Mouse (Mus musculus): ENCODE results near the gene H2afb1. TPM values are rescaled to one million over a fixed set of nuclear protein-coding genes. Genes with fewer than 3 reads are reported as not detected.
"Not testable (repeated sequence)": the region's sequence is repeated elsewhere in the genome, so short reads cannot be mapped to it uniquely, and the experiment has no call there.

Gene H2afb1
- polyA plus RNA-seq (2015; fragmentation: Nextera tagmentation; extraction: Ambion mirVana), result not detected in 2 replicates

DNA sequence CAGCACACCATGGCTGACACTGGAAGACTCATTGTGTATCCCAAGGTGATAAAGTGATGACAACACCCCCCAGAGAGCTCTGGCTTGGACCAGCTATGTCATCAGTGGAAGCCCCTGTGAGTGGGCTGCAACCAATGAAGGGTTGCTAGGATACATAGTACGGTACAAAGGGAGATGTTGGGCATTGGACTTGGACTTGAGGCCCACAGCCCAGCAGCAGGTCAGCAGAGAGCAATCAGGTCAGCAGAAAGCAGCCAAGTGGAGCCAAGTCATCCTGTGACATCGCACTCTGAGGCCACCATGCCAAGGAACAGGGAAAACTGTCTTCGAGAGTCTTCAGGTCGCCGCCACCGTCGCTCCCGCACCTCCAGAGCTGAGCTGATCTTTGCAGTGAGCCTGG is at the start of gene H2afb1:
H2afb1 (plus strand) TSS at position 301 of the 400 bp plus-strand sequence.
- not testable (repeated sequence) for H3K27me3 ChIP-seq; H3K4me1 ChIP-seq; H3K9ac ChIP-seq; ATAC-seq (ENCODE audit: insufficient number of reproducible peaks, low FRiP score, low TSS enrichment, low read depth); H3K4me2 ChIP-seq (replicated peaks); H3K27ac ChIP-seq (replicated peaks); H3K36me3 ChIP-seq; H3K4me3 ChIP-seq (replicated peaks); H3K9me3 ChIP-seq (replicated peaks)
- 92% methylated on average over 8 of the region's 8 CpGs for WGBS

DNA sequence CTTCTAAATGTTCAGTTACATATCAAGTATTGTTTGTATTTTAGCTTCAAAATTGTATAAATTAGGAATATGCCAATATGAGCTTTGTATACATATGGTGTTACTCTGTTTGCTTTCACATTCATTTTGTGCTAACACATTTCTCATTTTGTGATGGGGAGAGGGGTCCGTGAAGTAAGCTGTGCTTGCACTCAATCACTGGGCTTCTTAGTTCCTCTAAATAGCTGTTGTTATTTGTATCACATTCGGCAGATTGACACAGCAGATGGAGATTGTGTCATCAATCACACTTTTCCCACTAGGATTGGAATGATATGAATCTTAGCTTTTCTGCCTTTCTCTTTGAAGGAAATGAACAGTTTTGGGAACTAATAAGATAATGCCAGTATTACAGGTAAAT is 21.5 kb downstream of the H2afb1 start:
- Histone ChIP-seq H3K9ac (no peak overlapping the region), H3K9me3 (replicated peaks) (no peaks in the 10 kb centered on the region), H3K27me3 (no peaks in the 10 kb centered on the region), H3K4me3 (replicated peaks) (no peak overlapping the region), H3K27ac (replicated peaks) (no peak overlapping the region), H3K36me3 (no peaks in the 10 kb centered on the region), H3K4me2 (replicated peaks) (no peak overlapping the region), H3K4me1 (no peaks in the 10 kb centered on the region)
- 70% methylated on average over 2 of the region's 2 CpGs for WGBS
- ATAC-seq (ENCODE audit: insufficient number of reproducible peaks, low FRiP score, low TSS enrichment, low read depth), result no peak
